Mouse (Mus musculus) ES-E14 (cell line): ENCODE data around the gene Smpd4. TPM values are rescaled to one million over a fixed set of nuclear protein-coding genes. Genes with fewer than 3 reads are reported as not detected.
"Not testable (repeated sequence)": the region's sequence is repeated elsewhere in the genome, so short reads cannot be mapped to it uniquely, and the experiment has no call there.

Source experiments
- DNase-seq: peaks from one replicate; pipeline ENCODE4 v3.0.0-alpha.2; 2013; ENCODE audit warnings: low read depth, low spot score
- H3K27ac ChIP-seq: 2 replicates; pipeline ENCODE4 v1.5.1; 2012; ENCODE audit warnings: low read depth, mild to moderate bottlenecking, low read length, moderate library complexity, mixed read lengths; ENCODE audit not compliant: poor library complexity, insufficient read depth, severe bottlenecking
- H3K36me3 ChIP-seq: 2 replicates; pipeline ENCODE4 v1.6.1; 2012; ENCODE audit warnings: mild to moderate bottlenecking, low read length, moderate library complexity, mixed read lengths; ENCODE audit not compliant: control insufficient read depth, poor library complexity, insufficient read depth, severe bottlenecking
- H3K4me1 ChIP-seq, 2 experiments: fragments of 150-350 bp in 1 of 2; sonication (generic) in 1 of 2; 2 replicates each; pipeline ENCODE4 v1.6.1; 2012; ENCODE audit warnings: low read length in 2 of 2, mild to moderate bottlenecking in 1 of 2, mixed read lengths in 1 of 2; ENCODE audit not compliant: control insufficient read depth in 2 of 2, insufficient read depth in 2 of 2, poor library complexity in 1 of 2
- H3K4me3 ChIP-seq, 2 experiments: fragments of 150-350 bp in 1 of 2; sonication (generic) in 1 of 2; 2 replicates each; pipeline ENCODE4 v1.5.1; 2012; ENCODE audit warnings: low read length in 2 of 2, low read depth in 1 of 2, mild to moderate bottlenecking in 1 of 2, mixed read lengths in 1 of 2; ENCODE audit not compliant: insufficient read depth in 1 of 2, poor library complexity in 1 of 2, severe bottlenecking in 1 of 2
- H3K9ac ChIP-seq: 2 replicates; pipeline ENCODE4 v1.6.1; 2012; ENCODE audit warnings: low read depth, mild to moderate bottlenecking, low read length, mixed read lengths; ENCODE audit not compliant: poor library complexity, insufficient read depth, severe bottlenecking
- H3K9me3 ChIP-seq: fragments of 150-350 bp; sonication (generic); 2 replicates; pipeline ENCODE4 v1.6.1; 2012; ENCODE audit warnings: low read depth, mild to moderate bottlenecking, low read length; ENCODE audit not compliant: control insufficient read depth, insufficient read depth
- CHD2 ChIP-seq: IDR thresholded peaks from 2 replicates; pipeline ENCODE4 v1.6.1; 2014; ENCODE audit warnings: mild to moderate bottlenecking, low read depth, low read length, inconsistent platforms
- HCFC1 ChIP-seq: IDR thresholded peaks from 2 replicates; pipeline ENCODE4 v1.6.1; 2012; ENCODE audit warnings: low read length, inconsistent platforms, borderline replicate concordance; ENCODE audit not compliant: insufficient read depth
- MAFK ChIP-seq: IDR thresholded peaks from 2 replicates; pipeline ENCODE4 v1.6.1; 2014; ENCODE audit warnings: mild to moderate bottlenecking, low read depth, low read length, inconsistent platforms; ENCODE audit not compliant: insufficient read depth
- ZC3H11A ChIP-seq: IDR thresholded peaks from 2 replicates; pipeline ENCODE4 v1.6.1; 2012; ENCODE audit warnings: low read depth, mild to moderate bottlenecking, inconsistent platforms, low read length, borderline replicate concordance
- ZNF384 ChIP-seq: IDR thresholded peaks from 2 replicates; pipeline ENCODE4 v1.6.1; 2012; ENCODE audit warnings: low read depth, low read length, inconsistent platforms
- in situ Hi-C, 2 experiments: fragments of 600-800 bp; cut with MboI; formaldehyde crosslinking; loops; one replicate each; pipeline ENCODE4 v1.15.1; 2025; ENCODE audit warnings: low sequenced_read_pairs in 2 of 2, inconsistent platforms in 1 of 2; ENCODE audit not compliant: unreplicated experiment in 2 of 2
- total RNA-seq: library from RNA; depleted of rRNA; stranded (reverse); fragments of 300-350 nt; gene quantifications from 2 replicates; pipeline ENCODE4 v1.2.3, GENCODE M21; 2012

Smpd4 gene
- total RNA-seq, 1 experiment = 123 TPM

GRCm38 (mm10) chr16:17611383-17611782 lies 7.8 kb upstream of the Smpd4 start:
- Histone ChIP-seq H3K9me3 (no peaks in the 10 kb centered on the region), H3K27ac (no peak overlapping the region), H3K9ac (no peak overlapping the region), H3K4me3 (no peak overlapping the region), H3K36me3 (no peaks in the 10 kb centered on the region), H3K4me1 (no peaks in the 10 kb centered on the region)
- in situ Hi-C loops = no loop called here
- no peak for TF ChIP-seq MAFK
- no peak for TF ChIP-seq CHD2
- TF ChIP-seq ZNF384 = no peak
- no peak for TF ChIP-seq ZC3H11A
- TF ChIP-seq HCFC1 = no peak
- no peak for DNase-seq

DNA sequence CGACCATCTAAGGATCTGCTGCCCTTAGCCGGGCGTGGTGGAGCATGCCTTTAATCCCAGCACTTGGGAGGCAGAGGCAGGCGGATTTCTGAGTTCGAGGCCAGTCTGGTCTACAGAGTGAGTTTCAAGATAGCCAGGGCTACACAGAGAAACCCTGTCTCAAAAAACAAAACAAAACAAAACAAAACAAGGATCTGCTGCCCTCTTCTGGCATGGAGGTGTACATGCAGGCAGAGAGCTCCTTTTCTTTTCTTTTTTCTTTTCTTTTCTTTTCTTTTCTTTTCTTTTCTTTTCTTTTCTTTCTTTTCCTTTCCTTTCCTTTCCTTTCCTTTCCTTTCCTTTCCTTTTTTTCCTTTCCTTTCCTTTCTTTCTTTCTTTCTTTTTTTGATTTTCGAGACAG lies 4.4 kb upstream of the Smpd4 start:
- DNase-seq, H3K36me3 ChIP-seq, in situ Hi-C loops, H3K9ac ChIP-seq, H3K27ac ChIP-seq, H3K4me3 ChIP-seq, H3K4me1 ChIP-seq, H3K9me3 ChIP-seq: not testable (repeated sequence)

- Histone ChIP-seq H3K4me3 (no peak overlapping the region), H3K9ac (no peak overlapping the region), H3K4me1 (peaks cover 0 to 9% of the 10 kb centered on the region in 2 experiments; a peak in 2 of 4 replicates), H3K9me3 (no peaks in the 10 kb centered on the region), H3K27ac (no peak overlapping the region), H3K36me3 (no peaks in the 10 kb centered on the region)
- no peak for DNase-seq
- no peak for TF ChIP-seq CHD2
- no peak for TF ChIP-seq MAFK
- TF ChIP-seq HCFC1 = no peak
- no peak for TF ChIP-seq ZC3H11A
- TF ChIP-seq ZNF384 = no peak
- in situ Hi-C loops = no loop called here
Observed at GRCm38 (mm10) chr16:17616212-17616611, 2.9 kb upstream of the Smpd4 start.

- Histone ChIP-seq H3K9ac (peak overlapping the region; percentile 73), H3K4me1 (peaks cover 0 to 9% of the 10 kb centered on the region in 2 experiments; a peak in 2 of 4 replicates), H3K36me3 (peaks cover 5% of the 10 kb centered on the region; the same call in 1 of the 2 replicates), H3K9me3 (no peaks in the 10 kb centered on the region), H3K27ac (no peak overlapping the region; the same call in 1 of the 2 replicates), H3K4me3 (peak overlapping the region; percentile 54 to 61)
- in situ Hi-C loops = no loop called here
- peak; percentile 82 for DNase-seq
- TF ChIP-seq CHD2 (no peak), HCFC1 (0 out of 2 replicates have a peak, but pooled peaks have one; percentile 59), ZNF384 (no peak), MAFK (no peak)
Observed at GRCm38 (mm10) chr16:17617922-17618565, 1.1 kb upstream of the Smpd4 start.

DNA sequence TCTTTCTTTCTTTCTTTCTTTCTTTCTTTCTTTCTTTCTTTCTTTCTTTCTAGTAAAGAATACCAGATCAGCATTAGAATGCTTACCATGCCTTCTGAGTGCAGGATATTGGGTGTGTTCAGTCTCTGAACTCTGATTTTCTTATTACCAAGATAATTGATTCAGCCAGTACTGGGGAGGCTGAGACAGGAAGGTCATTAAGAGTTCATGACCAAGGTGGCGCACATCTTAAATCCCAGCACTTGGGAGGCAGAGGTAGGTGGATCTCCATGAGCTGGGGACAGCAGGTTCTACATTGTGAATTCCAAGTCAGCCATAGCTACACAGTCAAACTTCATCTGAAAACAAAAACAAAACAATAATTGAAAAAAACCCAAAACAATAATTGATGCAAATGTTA lies 2.8 kb downstream of the Smpd4 start:
- H3K36me3 ChIP-seq = peaks cover 19% of the 10 kb centered on the region
- H3K27ac ChIP-seq = no peak overlapping the region; the same call in 1 of the 2 replicates
- no peak for TF ChIP-seq CHD2
- no peak for TF ChIP-seq HCFC1
- TF ChIP-seq MAFK = no peak
- TF ChIP-seq ZC3H11A = no peak
- no peak for TF ChIP-seq ZNF384
- H3K4me3 ChIP-seq = no peak overlapping the region
- no peaks in the 10 kb centered on the region for H3K9me3 ChIP-seq
- no peak for DNase-seq
- no peak overlapping the region for H3K9ac ChIP-seq
- in situ Hi-C loops = no loop called here
- peaks cover 0 to 8% of the 10 kb centered on the region in 2 experiments; a peak in 2 of 4 replicates for H3K4me1 ChIP-seq
